Mouse (Mus musculus): Measurements from ENCODE around the gene Ucn2. TPM values are rescaled to one million over a fixed set of nuclear protein-coding genes. Genes with fewer than 3 reads are reported as not detected.
A peak's percentile ranks its signal among the peaks of the same experiment; 100 is the strongest.

Ucn2 gene
- polyA plus RNA-seq, 1 experiment from 2014 or later: not detected

DNA sequence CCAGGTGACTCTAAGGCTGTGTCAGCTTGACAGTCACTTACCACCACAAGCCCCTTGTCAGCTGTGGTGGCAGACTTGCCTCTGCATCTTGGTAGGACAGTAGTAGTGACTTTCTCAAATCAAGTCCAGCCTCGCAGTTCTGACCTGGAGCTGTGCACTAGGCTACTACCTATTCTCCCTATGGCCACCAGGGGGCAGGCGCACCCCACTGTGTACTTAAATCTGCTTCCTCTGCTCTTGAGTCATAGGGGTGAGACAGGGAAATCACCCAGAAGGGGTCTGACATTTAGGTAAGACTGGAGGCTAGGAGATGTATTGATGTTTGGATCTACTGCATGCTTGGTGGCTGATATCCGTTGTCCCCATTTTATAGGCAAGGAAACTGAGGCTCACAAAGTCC lies 14.9 kb downstream of the Ucn2 start:
- Histone ChIP-seq H3K4me2 (ENCODE audit: low read length) (no peak overlapping the region), H3K27me3 (ENCODE audit: control insufficient read depth, insufficient read depth, low read depth, low read length) (no peaks in the 10 kb centered on the region), H3K4me3 (ENCODE audit: low read depth, low read length) (no peak overlapping the region), H3K9ac (ENCODE audit: low read depth, low read length) (no peak overlapping the region), H3K36me3 (ENCODE audit: control insufficient read depth, insufficient read depth, low read length) (peaks cover 6% of the 10 kb centered on the region; the same call in 1 of the 2 replicates), H3K4me1 (ENCODE audit: control insufficient read depth, insufficient read depth, low read length) (peaks cover 2% of the 10 kb centered on the region; the same call in 1 of the 2 replicates), H3K9me3 (replicated peaks; ENCODE audit: control insufficient read depth, low read length, poor library complexity, severe bottlenecking) (no peaks in the 10 kb centered on the region), H3K27ac (ENCODE audit: low read length) (no peak overlapping the region)
- no peak for ATAC-seq
- WGBS: 12% methylated on average over 3 of the region's 3 CpGs

DNA sequence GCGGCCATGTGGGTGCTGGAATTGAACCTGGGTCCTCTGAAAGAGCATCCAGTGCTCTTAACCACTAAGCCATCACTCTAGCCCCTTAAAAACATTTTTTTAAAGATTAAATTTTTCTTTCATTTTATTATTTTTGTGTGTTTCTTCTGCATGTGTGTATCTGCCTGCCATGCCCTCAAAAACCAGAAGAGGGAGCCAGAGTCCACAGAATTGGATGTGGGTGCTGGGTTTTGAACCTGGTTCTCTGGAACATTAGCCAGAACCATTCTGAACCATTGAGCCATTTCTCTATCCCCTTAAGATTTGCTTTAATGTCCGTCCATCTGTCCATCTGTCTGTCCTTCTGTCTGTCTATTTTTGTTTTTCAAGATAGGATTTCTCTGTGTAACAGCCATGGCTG lies 17.4 kb downstream of the Ucn2 start:
- peaks cover 17% of the 10 kb centered on the region for H3K36me3 ChIP-seq (ENCODE audit: control insufficient read depth, insufficient read depth, low read length)
- H3K27ac ChIP-seq (ENCODE audit: low read length): no peak overlapping the region
- no peak overlapping the region for H3K4me3 ChIP-seq (ENCODE audit: low read depth, low read length)
- 45% methylated on average over 2 of the region's 2 CpGs for WGBS
- no peak overlapping the region for H3K4me2 ChIP-seq (ENCODE audit: low read length)
- no peaks in the 10 kb centered on the region for H3K9me3 ChIP-seq (replicated peaks; ENCODE audit: control insufficient read depth, low read length, poor library complexity, severe bottlenecking)
- H3K27me3 ChIP-seq (ENCODE audit: control insufficient read depth, insufficient read depth, low read depth, low read length): no peaks in the 10 kb centered on the region
- H3K9ac ChIP-seq (ENCODE audit: low read depth, low read length): no peak overlapping the region
- peaks cover 2% of the 10 kb centered on the region; the same call in 1 of the 2 replicates for H3K4me1 ChIP-seq (ENCODE audit: control insufficient read depth, insufficient read depth, low read length)
- ATAC-seq: no peak

DNA sequence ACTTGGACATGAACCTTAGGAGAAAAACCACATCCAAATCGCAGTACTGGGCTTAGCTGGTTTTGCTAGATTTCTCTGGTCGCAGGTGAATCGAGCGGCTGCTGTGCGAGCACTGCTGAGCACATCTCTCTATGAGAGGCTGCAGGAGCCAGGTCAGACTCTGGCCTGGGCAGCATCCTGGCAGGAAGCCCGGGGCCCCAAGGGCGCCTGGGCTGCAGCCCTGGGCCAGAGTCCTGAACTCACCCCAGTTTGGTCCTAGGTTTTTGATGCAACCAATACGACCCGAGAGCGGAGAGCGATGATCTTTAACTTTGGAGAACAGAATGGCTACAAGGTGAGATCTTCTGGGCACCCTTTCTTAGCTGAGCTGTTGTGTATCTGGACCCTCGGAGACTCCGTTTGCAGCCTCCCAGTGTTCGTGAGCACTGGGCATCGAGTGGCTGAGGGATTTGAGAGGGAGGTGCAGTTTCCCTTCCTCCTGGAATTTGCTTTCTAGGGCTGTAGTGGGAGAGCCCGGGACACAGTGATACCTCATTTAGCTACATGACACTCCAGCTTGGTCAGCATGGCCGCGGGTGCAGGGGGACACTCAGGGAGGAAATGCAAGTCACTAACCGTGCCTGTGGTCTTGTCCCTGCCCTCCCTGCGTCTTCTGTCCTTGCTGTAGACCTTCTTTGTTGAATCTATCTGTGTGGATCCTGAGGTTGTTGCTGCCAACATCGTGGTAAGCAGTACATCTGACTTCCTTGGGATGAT lies 21.4 kb downstream of the Ucn2 start:
- H3K9ac ChIP-seq (ENCODE audit: low read depth, low read length): no peak overlapping the region

DNA sequence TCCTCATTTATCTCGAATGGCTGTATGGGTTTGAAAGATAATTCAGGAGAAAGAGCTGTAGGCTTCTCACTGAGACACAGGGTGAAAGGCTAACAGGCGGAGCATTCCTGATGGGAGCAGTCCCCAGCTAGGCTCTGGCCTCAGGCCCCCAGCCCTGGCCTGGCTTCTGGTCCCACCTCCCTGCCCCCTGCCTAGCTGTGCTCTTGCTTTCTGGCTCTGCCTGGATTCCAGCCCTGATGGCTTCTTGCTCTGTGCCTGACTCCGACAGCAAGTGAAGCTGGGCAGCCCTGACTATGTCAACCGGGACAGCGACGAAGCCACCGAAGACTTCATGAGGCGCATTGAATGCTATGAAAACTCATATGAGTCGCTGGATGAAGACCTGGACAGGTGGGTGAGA lies 22.3 kb downstream of the Ucn2 start:
- no peak for ATAC-seq
- 82% methylated on average over 9 of the region's 9 CpGs for WGBS
- Histone ChIP-seq H3K4me2 (ENCODE audit: low read length) (no peak overlapping the region), H3K9me3 (replicated peaks; ENCODE audit: control insufficient read depth, low read length, poor library complexity, severe bottlenecking) (no peaks in the 10 kb centered on the region), H3K4me1 (ENCODE audit: control insufficient read depth, insufficient read depth, low read length) (no peaks in the 10 kb centered on the region), H3K9ac (ENCODE audit: low read depth, low read length) (no peak overlapping the region), H3K4me3 (ENCODE audit: low read depth, low read length) (no peak overlapping the region), H3K27me3 (ENCODE audit: control insufficient read depth, insufficient read depth, low read depth, low read length) (no peaks in the 10 kb centered on the region), H3K36me3 (ENCODE audit: control insufficient read depth, insufficient read depth, low read length) (peaks cover 22% of the 10 kb centered on the region), H3K27ac (ENCODE audit: low read length) (no peak overlapping the region)

More for the DNA sequence above, 21.4 kb downstream of the Ucn2 start:
- Histone ChIP-seq H3K27ac (ENCODE audit: low read length) (no peak overlapping the region), H3K36me3 (ENCODE audit: control insufficient read depth, insufficient read depth, low read length) (peaks cover 23% of the 10 kb centered on the region), H3K9me3 (replicated peaks; ENCODE audit: control insufficient read depth, low read length, poor library complexity, severe bottlenecking) (no peaks in the 10 kb centered on the region), H3K4me2 (ENCODE audit: low read length) (no peak overlapping the region), H3K4me3 (ENCODE audit: low read depth, low read length) (no peak overlapping the region), H3K4me1 (ENCODE audit: control insufficient read depth, insufficient read depth, low read length) (no peaks in the 10 kb centered on the region), H3K27me3 (ENCODE audit: control insufficient read depth, insufficient read depth, low read depth, low read length) (no peaks in the 10 kb centered on the region)
- 87% methylated on average over 21 of the region's 21 CpGs for WGBS
- ATAC-seq: no peak

DNA sequence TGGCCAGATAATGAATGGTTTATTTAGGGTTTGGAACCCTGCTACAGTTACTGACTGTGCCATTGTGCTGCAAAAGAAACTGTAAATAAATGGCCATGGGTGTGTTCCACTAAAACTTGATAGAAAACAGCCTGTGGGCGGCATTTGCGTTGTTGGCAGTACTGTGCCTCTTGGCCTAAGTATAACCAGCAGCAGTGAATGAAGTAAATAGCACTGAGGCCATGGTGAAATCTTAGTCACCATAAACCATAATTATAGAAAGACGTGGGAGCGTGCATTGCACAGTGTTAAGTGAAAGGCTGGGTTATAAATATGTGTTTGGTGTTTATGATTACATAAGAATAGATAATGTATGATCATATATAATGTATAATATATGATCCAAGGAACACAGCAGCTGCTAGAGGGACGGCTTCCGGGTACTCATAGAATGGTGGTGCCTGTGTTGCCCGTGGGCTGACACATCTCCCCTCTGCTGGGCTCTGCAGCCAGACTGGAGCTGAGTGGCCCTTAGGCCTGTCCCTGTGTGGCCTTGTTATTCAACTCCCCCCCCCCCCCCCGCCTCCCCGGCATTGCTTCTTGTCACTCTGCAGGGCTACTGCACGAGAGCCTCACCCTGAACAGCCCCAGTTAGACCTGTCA lies 23.3 kb downstream of the Ucn2 start:
- WGBS: 73% methylated on average over 10 of the region's 10 CpGs
- no peak for ATAC-seq
- H3K4me3 ChIP-seq (ENCODE audit: low read depth, low read length): no peak overlapping the region
- H3K36me3 ChIP-seq (ENCODE audit: control insufficient read depth, insufficient read depth, low read length): peaks cover 25% of the 10 kb centered on the region
- H3K27me3 ChIP-seq (ENCODE audit: control insufficient read depth, insufficient read depth, low read depth, low read length): no peaks in the 10 kb centered on the region
- H3K9ac ChIP-seq (ENCODE audit: low read depth, low read length): peak overlapping the region; percentile 10; the same call in 1 of the 2 replicates
- H3K9me3 ChIP-seq (replicated peaks; ENCODE audit: control insufficient read depth, low read length, poor library complexity, severe bottlenecking): no peaks in the 10 kb centered on the region
- H3K27ac ChIP-seq (ENCODE audit: low read length): no peak overlapping the region
- H3K4me2 ChIP-seq (ENCODE audit: low read length): no peak overlapping the region
- no peaks in the 10 kb centered on the region for H3K4me1 ChIP-seq (ENCODE audit: control insufficient read depth, insufficient read depth, low read length)

DNA sequence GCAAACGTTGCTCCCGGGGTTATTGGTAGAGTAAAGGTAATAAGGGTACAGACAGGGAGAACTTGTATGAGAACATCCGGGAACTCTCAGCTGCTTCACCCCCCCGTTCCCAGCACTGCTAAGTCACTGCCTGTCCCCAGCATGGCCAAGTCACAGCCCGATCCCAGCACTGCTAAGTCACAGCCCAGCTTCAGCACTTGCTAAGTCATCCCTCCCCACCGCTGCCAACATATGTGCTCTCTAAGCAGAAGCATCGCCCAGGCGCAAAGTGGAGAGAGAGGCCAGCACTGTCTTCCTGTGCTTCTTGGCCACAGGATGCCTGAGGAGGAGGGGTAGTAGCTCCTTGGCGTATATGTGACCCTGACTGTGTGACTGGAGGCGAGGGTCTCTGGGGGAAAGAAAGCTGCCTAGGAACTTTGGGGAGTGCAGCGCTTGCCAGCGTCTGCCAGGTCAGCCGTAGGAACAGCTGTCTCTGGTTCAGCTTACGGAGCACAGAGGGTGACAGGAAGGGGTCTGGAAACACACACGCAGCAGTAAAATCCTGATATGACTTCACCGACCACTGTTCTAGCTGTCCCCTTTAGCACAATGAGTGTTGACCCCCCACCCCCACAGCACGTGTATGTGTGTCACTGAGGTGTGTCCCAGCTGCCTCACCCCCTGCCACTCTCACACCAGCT lies 24.0 kb downstream of the Ucn2 start:
- no peak overlapping the region for H3K4me3 ChIP-seq (ENCODE audit: low read depth, low read length)
- no peaks in the 10 kb centered on the region for H3K27me3 ChIP-seq (ENCODE audit: control insufficient read depth, insufficient read depth, low read depth, low read length)
- H3K36me3 ChIP-seq (ENCODE audit: control insufficient read depth, insufficient read depth, low read length): peaks cover 25% of the 10 kb centered on the region
- ATAC-seq: no peak
- H3K9me3 ChIP-seq (replicated peaks; ENCODE audit: control insufficient read depth, low read length, poor library complexity, severe bottlenecking): no peaks in the 10 kb centered on the region
- no peaks in the 10 kb centered on the region for H3K4me1 ChIP-seq (ENCODE audit: control insufficient read depth, insufficient read depth, low read length)
- 66% methylated on average over 17 of the region's 17 CpGs for whole genome bisulfite sequencing
- H3K4me2 ChIP-seq (ENCODE audit: low read length): no peak overlapping the region
- H3K27ac ChIP-seq (ENCODE audit: low read length): no peak overlapping the region
- H3K9ac ChIP-seq (ENCODE audit: low read depth, low read length): no peak overlapping the region

DNA sequence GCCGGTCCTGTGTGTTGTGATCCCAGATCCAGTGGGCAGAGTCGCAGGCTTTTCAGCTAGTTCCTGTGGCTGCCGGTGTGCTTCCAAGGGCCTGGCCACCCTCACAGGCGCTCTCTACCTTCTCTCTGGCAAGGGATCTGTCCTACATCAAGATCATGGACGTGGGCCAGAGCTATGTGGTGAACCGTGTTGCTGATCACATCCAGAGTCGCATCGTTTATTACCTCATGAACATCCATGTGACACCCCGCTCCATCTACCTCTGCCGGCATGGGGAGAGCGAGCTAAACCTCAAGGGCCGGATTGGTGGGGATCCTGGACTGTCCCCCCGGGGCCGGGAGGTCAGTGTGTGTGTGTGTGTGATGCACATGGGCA lies 24.5 kb downstream of the Ucn2 start:
- Histone ChIP-seq H3K4me3 (ENCODE audit: low read depth, low read length) (no peak overlapping the region), H3K27me3 (ENCODE audit: control insufficient read depth, insufficient read depth, low read depth, low read length) (no peaks in the 10 kb centered on the region), H3K9me3 (replicated peaks; ENCODE audit: control insufficient read depth, low read length, poor library complexity, severe bottlenecking) (no peaks in the 10 kb centered on the region), H3K36me3 (ENCODE audit: control insufficient read depth, insufficient read depth, low read length) (peaks cover 25% of the 10 kb centered on the region), H3K4me1 (ENCODE audit: control insufficient read depth, insufficient read depth, low read length) (no peaks in the 10 kb centered on the region), H3K4me2 (ENCODE audit: low read length) (no peak overlapping the region), H3K27ac (ENCODE audit: low read length) (no peak overlapping the region), H3K9ac (ENCODE audit: low read depth, low read length) (no peak overlapping the region)
- WGBS: 91% methylated on average over 14 of the region's 14 CpGs
- ATAC-seq: no peak

DNA sequence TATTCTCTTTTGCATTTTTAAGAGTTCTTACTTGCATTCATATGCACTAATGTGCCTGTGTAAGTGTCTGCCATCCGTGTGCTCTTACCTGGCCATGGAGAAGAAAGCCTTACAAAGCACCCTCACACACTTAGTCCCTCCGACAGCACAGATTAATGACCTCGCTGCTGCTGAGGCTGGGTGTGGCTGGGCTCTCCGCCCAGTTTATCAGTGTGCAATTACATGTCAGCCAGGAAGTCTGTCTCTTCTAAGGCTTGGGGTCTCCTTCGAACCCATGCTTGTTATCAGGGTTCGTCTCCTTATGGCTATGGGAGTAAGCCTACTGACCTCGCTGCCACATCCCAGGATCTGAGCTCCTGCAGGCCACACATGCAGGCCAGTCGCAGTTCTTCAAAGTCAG lies 29.6 kb downstream of the Ucn2 start:
- peaks cover 12% of the 10 kb centered on the region for H3K36me3 ChIP-seq (ENCODE audit: control insufficient read depth, insufficient read depth, low read length)
- no peak for ATAC-seq
- no peaks in the 10 kb centered on the region for H3K9me3 ChIP-seq (replicated peaks; ENCODE audit: control insufficient read depth, low read length, poor library complexity, severe bottlenecking)
- H3K4me1 ChIP-seq (ENCODE audit: control insufficient read depth, insufficient read depth, low read length): no peaks in the 10 kb centered on the region
- no peak overlapping the region for H3K27ac ChIP-seq (ENCODE audit: low read length)
- H3K4me3 ChIP-seq (ENCODE audit: low read depth, low read length): no peak overlapping the region
- no peak overlapping the region for H3K4me2 ChIP-seq (ENCODE audit: low read length)
- H3K27me3 ChIP-seq (ENCODE audit: control insufficient read depth, insufficient read depth, low read depth, low read length): no peaks in the 10 kb centered on the region
- WGBS: 78% methylated on average over 8 of the region's 8 CpGs
- no peak overlapping the region for H3K9ac ChIP-seq (ENCODE audit: low read depth, low read length)

Measured in midbrain, embryonic 16.5 days (tissue).